Mouse (Mus musculus) Muller cell, postnatal 12 days (primary cell): ENCODE data around the gene Myh9.

Experiments used
- DNase-seq: peaks from one replicate; pipeline ENCODE4 v3.0.0-alpha.2; 2015; ENCODE audit errors: inconsistent ontology term

Myh9 gene

DNA sequence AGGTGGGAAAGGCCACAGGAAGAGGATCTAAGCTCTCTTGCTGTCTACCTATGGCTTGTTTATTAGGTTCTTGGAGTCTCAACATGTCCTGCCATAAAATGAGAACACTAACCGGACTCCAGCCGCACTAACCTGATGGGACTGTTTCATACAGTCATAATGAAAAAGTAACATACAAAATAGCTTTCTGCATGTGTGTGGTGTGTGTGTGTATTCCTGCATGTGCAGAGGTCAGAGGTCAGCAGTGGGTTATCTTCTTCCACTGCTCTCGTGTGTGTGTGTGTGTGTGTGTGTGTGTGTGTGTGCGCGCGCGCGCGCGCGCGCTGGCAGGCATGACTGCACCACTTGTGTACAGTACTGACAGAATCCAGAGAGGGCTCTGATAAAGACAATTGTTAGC is 13.7 kb downstream of the Myh9 start:
- DNase-seq = no peak

DNA sequence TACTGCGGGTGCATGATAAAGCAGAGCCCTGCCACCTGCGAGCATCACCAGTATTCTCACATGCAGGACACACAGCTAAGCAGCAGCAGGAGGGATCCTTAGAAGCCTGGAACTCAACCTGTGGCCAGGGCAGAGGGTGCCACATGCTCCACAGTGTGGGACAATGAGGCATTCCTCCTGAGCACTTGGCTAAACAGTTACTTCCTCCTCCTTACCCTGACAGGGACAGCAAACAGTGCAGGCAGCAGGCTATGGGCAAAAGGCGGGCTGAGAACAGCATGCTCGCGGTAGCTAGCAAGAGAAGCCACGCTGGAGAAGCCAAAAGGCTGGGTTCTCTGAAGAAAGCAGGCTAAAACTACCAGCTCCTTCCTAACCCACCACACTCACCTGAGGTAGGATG is 14.2 kb downstream of the Myh9 start:
- DNase-seq = no peak

DNA sequence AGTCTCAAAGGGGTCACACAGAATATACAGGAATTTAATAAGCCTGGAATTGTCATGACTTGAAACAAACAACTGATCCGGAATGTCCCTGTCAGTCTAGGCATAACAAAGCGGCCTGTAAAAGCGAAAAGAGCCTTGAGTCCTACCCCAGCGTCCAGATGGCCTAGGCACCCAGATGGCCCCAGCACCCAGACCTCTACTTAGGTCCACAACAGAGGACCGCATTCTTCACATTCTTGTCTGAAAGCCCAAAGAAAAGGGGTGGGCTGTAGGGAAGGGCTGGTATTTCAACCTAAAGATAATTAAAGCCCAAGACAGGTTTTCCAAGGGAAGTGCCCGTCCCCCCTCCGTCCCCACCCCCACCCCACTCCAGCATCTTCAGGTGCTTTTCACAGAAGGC is 14.6 kb downstream of the Myh9 start:
- DNase-seq = peak; percentile 80

DNA sequence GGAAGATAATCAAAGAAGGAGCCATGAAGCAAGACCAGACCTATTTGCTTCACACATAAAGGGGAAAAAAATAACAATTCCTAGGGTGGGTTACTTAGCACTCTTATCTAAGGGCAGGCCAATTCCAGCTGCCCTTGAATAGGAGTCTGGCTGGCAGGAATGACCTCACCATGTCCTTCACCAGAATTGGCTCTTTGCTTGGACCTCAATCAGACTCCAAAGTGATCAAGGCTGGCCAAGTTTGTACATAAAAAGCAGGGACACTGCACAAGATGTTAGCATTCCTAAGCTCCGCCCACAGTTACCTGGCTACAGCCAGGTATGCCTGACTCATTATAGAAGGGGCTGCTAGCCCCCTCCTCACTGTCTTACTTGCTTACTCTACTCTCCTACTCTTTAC is 16.6 kb downstream of the Myh9 start:
- DNase-seq = no peak

DNA sequence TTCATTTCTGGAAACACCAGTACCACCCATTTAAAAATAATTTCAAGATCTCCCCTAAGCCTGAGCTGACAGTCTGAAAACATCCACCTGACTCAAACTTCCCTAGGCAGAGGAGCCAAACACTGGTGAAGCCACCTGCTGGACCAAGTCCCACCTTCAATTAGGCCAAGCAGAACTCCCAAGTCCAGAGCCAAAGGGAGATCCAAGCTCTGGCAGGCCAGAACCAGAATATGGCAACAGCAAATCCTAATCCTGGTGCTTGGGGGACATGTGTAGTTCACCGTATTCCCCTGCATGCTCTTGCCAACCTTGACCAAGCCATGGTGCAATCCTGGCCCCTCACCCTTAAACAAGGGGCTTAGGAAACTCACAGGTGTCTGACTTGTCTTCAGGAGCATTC is 17.7 kb downstream of the Myh9 start:
- DNase-seq = no peak

DNA sequence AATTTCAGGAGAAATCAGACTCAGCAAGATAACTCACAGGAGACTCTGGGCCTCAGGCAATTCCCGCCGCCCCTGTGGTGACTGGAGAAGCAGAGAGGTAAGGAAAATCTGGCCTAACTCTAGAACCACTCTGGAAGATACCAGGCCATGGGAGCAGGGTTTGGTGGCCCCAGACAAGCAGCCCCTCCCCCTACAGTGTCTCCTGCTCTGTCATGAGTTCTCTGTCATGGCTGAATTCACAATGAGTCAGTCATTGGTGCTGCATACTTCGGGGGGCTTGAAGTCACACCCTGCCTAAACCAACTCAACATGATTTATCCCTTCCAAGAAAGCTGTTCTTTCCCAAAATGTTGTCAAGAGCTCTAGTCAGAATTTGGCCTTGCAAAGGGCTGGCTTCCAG is 18.3 kb downstream of the Myh9 start:
- DNase-seq = peak; percentile 74

DNA sequence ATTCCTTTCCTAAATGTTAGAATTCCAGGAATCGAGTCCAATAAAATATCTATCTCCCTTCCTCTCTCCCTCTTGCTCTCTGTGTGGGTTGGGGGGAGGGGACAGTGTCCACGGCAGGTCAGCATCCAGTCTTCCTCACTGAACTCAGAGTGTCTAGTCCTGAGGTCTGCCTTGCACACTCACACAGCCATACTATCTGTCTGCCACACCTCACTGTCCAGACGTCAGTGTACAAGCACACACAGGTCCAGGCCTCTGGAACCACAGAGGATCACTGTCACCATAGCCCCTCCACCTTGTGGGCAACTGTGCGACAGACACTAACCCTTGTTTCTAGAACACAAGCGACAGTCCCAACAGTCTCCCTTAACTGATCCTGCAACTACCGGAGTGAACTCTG is 18.8 kb downstream of the Myh9 start:
- DNase-seq = no peak

DNA sequence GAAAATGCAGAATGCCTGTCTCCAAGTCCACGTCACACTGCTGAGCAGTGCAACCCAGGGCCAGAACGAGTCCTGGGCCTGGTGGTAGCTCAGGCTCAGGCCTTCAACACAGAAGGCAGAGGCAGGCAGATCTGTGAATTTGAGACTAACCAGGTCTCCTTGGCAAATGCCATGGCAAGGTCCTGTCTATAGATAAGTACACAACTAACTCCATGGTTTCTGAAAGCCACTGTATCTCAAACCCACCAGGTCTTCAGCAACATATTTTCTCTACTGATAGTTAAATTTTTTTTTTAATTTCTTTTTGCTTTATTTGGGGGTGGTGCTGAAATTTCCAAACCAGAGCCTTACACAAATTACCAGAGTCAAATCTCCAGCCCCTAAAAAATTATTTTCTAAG is 19.3 kb downstream of the Myh9 start:
- DNase-seq = no peak

DNA sequence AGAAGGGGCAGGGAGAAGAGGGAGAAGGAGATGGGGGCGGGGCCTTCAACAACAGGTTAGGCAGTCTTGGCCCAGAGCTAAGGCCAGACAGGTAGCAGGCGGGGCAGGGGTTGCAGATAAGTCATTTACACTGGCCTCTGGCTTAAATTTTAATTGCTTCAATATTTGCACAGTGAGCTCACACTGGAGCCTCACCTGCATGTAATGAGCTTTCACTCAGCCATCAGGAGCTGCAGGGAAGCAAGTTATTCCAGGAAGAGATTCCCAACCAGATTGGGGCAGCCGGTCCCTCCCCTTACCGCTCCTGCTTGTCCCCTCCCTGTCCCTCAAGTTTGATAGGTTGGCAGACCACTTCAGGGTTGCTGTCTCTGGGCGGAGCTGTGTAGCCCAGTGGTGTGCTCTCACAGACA is 19.9 kb downstream of the Myh9 start:
- DNase-seq = no peak

DNA sequence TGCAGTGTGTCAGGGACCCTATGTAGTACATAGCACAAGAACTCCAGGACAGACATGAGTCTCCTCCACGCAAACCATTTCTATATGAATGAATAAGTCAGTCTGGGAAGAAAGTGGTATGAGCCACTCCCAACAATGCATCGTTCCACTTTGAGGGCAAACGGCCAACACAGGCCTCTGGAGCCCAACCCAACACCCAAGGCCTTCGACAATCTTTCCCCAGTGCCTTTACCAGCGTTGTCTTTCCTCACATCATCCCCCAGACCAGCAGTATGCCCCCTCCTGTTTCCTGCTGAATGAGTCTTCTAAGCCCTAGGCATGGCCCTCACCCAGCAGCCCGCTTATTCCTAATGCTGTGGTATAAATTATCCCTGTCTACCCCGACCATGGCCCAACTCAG is 20.6 kb downstream of the Myh9 start:
- no peak for DNase-seq

DNA sequence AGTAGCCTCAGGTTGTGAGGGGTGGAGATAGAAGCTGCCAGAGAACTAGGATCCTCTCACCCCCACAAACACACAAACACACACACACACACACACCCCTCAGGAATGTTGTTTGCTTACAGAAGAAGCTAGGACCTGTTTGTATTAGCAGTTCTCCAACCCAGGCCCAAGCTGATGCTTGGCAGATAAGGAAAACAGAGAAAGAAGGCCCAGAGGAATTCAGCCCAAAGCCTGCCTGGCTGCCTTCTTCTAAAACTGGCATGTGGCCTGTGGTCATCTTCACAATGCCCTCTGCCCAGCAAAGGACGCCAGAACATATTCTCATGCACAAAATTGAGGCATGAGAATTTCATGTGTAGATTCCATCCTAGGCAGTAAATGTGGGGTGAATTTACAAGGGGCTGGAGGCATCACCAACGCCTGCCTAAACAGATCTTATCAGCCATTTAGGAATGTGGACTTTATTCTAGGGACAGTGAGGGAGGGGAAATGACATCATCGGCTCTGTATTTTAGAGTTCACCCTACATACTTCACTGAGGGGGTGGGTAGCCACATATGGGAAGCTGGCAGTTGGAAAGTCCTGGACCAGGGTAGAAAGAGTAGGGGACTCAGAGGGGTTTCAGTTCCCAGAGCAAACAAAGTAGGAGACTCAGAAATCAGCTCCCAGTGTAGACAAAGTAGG is 21.4 kb downstream of the Myh9 start:
- DNase-seq = peak; percentile 90

DNA sequence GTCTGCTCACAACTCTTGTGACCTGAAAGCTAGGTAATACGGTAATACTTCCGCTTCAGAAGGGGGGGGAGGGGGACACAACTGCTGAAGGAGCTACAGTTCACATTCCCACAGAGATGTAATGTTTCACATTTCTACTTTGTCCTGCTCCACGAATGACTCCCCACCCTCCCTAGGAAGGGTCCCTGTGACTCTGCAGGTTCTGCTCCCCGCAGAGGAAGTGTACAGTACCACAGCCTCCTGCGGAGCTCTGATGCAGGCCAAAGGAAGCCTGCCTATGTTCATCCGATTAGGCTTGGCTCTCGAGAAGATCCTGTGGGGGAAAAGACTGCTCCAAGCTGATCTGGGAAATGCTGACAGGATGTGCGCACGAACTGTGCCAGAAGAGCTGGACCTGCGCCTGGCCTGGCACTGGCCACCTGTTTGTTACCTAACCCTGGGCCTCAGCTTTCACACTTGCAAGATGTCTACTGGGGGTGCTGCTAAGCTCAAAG is 22.0 kb downstream of the Myh9 start:
- peak; percentile 89 for DNase-seq

DNA sequence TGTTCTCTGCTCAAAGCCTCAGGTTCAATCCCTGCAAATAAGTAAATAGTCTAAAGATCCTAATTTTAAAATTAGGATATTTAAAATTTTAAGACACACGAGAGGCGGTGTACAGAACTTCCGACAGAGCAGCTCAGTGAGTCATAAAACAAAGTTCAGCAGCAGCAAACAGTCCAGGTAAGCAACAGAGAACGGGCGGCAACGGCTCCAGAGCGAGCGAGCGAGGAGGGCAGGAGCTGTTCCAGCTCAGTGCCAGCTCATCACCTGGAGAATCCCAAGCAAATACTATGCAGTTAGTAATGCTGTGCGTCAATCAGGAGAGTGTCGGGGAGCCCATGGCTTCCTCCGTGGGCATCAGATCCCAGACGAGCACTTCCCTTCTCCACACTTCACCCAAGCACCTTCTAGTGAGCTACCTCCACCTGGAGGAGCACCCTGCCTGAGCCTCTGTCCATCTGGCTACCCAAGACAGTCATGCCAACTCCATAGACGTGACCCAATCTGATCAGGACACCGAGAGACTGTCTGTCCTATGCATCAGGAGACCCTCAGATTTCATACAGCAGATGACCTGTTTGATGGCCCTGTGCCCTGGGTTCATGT is 23.3 kb downstream of the Myh9 start:
- DNase-seq = no peak

DNA sequence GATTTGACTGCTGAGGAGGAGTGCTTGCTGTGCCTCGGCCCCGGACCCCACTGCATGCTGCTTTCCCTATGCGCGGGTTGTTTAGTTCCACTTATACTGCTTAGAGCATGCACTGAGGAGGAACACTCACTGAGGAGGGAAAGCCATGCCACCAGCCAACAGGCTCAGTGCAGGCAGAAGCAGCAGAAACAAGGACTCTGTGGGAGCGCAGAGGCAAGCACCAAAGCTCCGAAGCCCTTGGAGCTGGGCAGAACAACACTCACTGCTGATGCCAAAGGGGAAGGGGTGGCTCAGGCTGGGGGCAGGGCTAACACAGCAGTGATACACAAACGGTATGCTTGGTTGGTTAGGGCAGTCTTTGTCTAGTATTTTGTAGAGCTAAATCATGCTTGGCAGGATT is 24.6 kb downstream of the Myh9 start:
- DNase-seq = peak; percentile 72

DNA sequence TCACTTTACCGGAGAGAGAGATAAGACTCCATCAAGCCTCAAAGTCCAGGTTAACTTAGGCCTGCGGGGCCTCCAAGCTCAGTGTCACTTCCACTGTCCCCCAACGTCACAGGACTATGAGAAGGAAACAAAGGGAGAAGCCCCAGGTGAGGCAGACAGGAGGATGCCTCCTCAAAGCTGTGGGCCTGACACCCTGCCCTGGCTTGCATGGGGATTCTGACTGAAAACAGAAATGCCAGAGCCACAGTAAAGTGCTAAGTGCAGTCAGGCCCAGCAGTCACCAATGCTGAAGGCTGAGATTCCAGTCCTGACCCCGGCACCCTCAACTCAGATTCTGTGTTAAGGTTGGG is 25.4 kb downstream of the Myh9 start:
- no peak for DNase-seq

DNA sequence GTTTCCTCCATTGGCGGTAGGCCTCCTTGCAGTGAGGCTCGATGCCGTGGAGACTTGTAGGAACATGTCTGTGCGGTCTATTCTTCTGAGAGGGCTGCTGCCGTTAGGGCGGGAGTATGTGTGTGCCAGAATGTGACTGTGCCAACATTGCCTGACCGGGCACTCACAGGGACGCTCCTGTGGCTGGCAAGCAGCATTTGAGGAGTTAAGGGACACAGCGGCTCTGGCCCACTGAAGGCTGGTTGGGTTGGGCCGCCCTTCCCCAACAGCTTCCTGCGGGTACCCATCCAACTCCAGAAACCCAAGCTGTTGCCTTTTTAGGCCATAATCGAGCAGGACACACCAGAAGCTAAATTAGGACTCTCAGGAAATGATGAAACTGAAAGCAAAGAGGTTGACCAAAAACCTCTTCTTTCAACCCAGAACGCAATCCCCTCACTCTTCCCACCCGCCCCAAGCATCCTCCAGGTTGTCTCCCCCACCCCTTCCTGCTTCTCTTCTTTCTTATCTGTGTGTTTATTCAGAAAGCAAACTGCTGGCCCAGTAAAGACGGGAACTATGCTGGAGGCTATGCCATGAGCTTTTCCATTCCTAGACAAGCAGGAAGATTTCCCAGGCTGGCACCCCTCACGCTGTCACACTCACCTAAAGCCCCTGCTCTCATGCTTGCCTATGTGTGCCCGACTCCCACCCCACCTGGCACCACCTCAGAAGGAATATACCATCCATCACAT is 25.9 kb downstream of the Myh9 start:
- DNase-seq = peak; percentile 92

DNA sequence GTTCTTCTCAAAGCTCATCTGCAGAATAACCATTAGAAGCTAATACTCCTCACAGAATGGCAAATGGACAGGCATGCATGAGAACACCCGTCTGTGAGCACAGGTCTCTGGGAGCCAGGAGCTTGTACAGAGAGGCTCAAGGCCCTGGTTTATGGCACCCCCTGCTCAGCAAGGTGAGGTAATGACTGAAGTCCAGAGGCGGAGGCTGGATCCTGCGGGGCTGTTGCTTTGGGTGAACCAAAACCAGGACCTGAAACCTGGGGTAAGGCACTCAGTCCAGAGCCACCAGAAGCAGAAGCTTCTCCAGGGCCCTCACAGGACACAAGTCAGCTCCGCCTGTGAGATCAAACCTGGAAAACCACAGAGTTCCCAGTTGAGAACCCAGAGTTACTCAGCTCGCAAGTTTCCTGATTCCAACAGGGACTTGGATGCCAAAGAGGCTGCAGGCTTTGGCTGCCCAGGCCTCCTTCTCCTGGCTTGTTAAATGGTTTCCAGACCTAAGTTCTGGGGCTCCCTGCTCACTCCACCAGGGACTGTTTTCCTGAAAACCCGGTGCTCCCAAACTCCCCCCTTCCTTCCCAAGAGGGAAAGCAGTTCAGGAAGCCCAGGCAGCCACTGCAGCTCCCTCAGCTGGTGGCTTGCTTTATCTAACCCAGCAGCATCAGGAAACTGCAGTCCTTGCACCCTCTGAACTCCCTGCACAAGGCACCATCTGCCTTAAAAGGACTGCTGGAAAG is 28.2 kb downstream of the Myh9 start:
- DNase-seq = no peak

DNA sequence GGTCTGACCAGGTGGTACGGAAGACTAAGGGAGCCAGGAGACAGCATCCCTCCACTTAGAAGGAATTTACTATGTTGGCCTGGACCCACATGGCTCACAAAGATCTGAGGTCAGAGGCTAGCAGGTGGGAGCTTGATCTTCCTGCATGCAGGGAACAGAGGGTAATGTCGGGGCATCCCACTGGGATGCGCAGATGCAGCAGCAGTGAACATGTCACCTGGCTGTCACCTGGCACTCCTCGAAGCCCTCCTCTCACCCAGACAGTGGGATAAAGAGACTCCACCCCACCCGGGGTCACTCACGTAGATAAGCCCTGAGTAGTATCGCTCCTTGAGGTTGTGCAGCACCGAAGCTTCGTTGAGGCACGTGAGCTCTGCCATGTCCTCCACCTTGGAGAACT is 29.4 kb downstream of the Myh9 start:
- DNase-seq = no peak

DNA sequence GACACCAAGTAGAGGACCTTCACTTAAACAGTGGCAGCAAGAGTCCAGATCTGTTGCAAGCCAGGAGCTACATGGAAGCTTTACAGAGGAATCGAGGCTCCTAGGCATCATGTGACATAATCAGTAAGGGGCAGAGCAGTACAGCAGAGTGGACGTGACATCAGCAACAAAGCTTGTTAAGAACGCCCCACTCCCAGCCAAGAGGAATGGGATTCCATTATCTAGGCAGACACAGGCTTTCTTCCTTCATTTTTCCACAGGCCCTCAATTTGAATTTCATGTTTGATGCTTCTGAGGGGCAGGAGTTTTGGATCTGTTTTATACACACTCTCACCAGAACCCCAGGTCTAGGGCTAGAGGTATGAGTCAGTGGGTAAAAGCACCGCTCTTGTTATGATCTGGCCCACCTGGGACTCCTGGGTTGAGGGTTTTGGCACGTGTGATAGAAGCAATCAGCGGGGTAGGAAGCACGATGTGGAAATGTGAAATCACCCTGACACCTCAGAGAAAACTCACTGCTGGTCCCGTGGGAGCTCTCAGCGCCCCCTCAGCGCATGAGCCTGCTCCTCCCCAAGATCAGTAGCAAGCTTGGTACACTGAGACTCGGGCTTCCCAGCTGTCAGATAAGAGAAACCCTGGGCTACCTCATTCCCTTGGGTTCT is 30.7 kb downstream of the Myh9 start:
- DNase-seq = no peak

DNA sequence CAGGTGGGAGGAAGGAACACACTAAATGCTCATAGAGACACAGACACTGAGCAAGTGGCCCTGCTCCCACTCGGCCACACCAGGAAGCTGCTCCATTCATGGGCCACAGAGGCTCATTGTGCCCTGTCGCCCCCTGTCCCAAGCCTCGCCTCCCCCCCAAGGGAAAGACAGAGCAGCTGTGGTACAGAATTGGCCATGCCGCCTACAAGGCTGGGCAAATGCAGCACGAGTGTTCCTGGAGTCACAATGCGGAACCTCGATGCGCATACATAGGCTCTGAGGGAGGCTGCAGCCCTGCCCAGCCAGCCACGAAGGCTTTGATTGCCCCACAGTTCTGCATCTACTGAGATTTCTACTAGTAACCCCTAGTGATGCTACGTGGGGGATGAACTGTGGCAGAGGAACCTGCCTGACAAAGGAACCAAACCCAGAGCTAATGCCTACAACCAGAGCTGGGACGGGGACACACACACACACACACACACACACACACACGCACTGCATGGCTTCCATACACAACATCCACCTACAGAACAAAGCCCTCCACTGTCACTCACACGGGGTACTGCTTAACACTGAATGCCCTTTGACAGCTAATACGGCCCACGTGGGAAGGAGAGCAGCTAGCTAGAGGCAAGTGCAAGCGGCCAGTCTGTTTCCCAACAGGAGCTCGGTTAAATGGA is 31.4 kb downstream of the Myh9 start:
- no peak for DNase-seq

DNA sequence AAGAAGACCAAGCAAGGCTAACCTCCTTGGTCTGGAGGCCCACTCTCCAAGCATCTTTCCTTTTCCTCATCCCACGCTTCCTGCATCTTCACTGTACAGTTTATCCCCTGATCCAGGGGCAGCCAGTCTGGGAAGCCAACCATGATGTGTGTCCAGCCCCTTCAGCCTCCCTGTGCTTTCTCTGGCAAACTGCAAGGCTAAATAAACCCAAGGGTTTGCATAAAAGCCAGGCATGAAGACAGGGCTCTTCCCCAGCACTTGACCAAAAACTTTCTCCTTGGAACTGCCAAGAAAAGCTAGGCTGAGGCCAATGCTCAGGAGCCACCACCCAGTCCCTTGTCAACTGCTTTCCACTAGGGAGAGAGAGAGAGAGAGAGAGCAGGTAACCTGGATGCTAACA is 32.5 kb downstream of the Myh9 start:
- DNase-seq = no peak

DNA sequence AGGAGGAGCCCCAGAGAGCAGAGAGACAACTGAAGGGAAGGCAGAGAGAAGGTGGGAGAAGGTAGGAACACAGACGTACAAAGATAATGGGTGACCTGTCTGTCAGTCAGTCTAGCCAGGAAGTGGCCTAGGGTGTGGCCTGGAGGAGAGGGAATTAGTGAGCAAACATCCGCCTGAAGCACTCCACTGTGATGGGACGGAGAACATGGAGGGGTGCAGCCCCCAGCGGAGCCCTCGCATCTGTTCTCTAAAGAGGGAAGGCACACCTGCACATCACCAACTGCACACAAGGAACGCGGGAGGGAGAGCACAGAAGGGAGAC is 34.8 kb downstream of the Myh9 start:
- DNase-seq = no peak
